Mouse (Mus musculus): ENCODE data around the gene Acss2.

DNA sequence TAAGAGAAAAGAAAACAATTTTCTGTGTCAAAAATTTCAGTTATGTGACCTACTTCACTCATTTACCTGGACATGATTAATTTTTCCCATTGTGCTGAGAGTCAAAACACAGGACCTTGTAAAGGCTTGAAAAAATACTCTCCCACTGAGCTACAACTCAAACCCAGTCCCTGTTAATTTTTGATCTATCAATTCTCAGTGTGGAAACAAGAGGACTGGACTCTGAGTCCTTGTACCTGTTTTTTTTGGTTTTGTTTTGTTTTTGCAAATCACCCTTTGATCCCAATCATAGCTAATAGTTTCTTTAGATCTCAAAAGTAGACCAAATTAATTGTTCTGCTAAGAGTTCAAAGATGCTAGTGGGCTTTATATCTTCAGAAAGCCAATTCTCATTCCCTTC is 21.9 kb downstream of the Acss2 start:
- no peak for TF ChIP-seq CTCF (IDR thresholded peaks at IDR 0.05; ENCODE audit: borderline replicate concordance, extremely low read depth, insufficient read depth, insufficient read length)
- TF ChIP-seq POLR2A (IDR thresholded peaks at IDR 0.05; ENCODE audit: borderline replicate concordance, extremely low read depth, insufficient read depth, insufficient read length, poor library complexity, severe bottlenecking), result no peak

Data from brain, embryonic 14.5 days (tissue).